Mouse (Mus musculus): Measurements from ENCODE around the gene Cs. TPM values are rescaled to one million over a fixed set of nuclear protein-coding genes. Genes with fewer than 3 reads are reported as not detected.
"Not testable (repeated sequence)": the region's sequence is repeated elsewhere in the genome, so short reads cannot be mapped to it uniquely, and the experiment has no call there.

Gene Cs
- 183 and 185 TPM in 2 replicates for polyA plus RNA-seq (2015; fragmentation: Nextera tagmentation; extraction: Ambion mirVana)

- Histone ChIP-seq H3K27me3 (no peaks in the 10 kb centered on the region), H3K36me3 (no peaks in the 10 kb centered on the region), H3K9ac (peak within 1 kb of the TSS; percentile 76), H3K4me3 (peak within 1 kb of the TSS; percentile 79), H3K9me3 (no peaks in the 10 kb centered on the region), H3K4me1 (peaks cover 15% of the 10 kb centered on the region), H3K4me2 (peak within 1 kb of the TSS; percentile 70), H3K27ac (peak within 1 kb of the TSS; percentile 88)
- under 1% methylated on average over 52 of the region's 61 CpGs for WGBS
- ATAC-seq (ENCODE audit: borderline replicate concordance, extremely low read depth, low FRiP score, low TSS enrichment) = peak; percentile 98
Measured at GRCm38 (mm10) chr10:128337306-128338181, at the start of gene Cs. Cs (plus strand) TSS chr10:128337734.

GRCm38 (mm10) chr10:128290594-128290993 lies 46.9 kb upstream of the Cs start:
- H3K9ac ChIP-seq; ATAC-seq (ENCODE audit: borderline replicate concordance, extremely low read depth, low FRiP score, low TSS enrichment); H3K4me2 ChIP-seq; H3K4me1 ChIP-seq; H3K27ac ChIP-seq; H3K4me3 ChIP-seq; H3K9me3 ChIP-seq; H3K27me3 ChIP-seq: not testable (repeated sequence)
- 75% methylated on average over 1 of the region's 1 CpGs for WGBS
- peaks cover 22% of the 10 kb centered on the region for H3K36me3 ChIP-seq

GRCm38 (mm10) chr10:128296370-128297090 lies 41.0 kb upstream of the Cs start:
- no peak overlapping the region for H3K27ac ChIP-seq
- peaks cover 10% of the 10 kb centered on the region for H3K4me1 ChIP-seq
- no peak overlapping the region for H3K4me3 ChIP-seq
- no peaks in the 10 kb centered on the region for H3K9me3 ChIP-seq
- H3K9ac ChIP-seq = no peak overlapping the region
- WGBS = 68% methylated on average over 13 of the region's 13 CpGs
- no peak for ATAC-seq (ENCODE audit: borderline replicate concordance, extremely low read depth, low FRiP score, low TSS enrichment)
- no peak overlapping the region for H3K4me2 ChIP-seq
- peaks cover 3% of the 10 kb centered on the region; the same call in 1 of the 2 replicates for H3K36me3 ChIP-seq
- H3K27me3 ChIP-seq = no peaks in the 10 kb centered on the region

- H3K4me3 ChIP-seq = no peak overlapping the region
- ATAC-seq (ENCODE audit: borderline replicate concordance, extremely low read depth, low FRiP score, low TSS enrichment) = peak; percentile 15; the same call in 1 of the 2 replicates
- peaks cover 13% of the 10 kb centered on the region for H3K4me1 ChIP-seq
- 0 out of 2 replicates have a peak overlapping the region, but pooled peaks have one; percentile 9 for H3K27ac ChIP-seq
- H3K36me3 ChIP-seq = peaks cover 1% of the 10 kb centered on the region; the same call in 1 of the 2 replicates
- H3K27me3 ChIP-seq = no peaks in the 10 kb centered on the region
- H3K9me3 ChIP-seq = no peaks in the 10 kb centered on the region
- H3K4me2 ChIP-seq = no peak overlapping the region
- H3K9ac ChIP-seq = no peak overlapping the region
- 51% methylated on average over 4 of the region's 4 CpGs for WGBS
Measured at GRCm38 (mm10) chr10:128297221-128297620, 40.3 kb upstream of the Cs start.

- H3K4me3 ChIP-seq = no peak overlapping the region
- 0 out of 2 replicates have a peak overlapping the region, but pooled peaks have one; percentile 9 for H3K27ac ChIP-seq
- H3K4me1 ChIP-seq = peaks cover 17% of the 10 kb centered on the region
- H3K4me2 ChIP-seq = no peak overlapping the region
- H3K36me3 ChIP-seq = no peaks in the 10 kb centered on the region
- no peaks in the 10 kb centered on the region for H3K27me3 ChIP-seq
- WGBS = 55% methylated on average over 11 of the region's 11 CpGs
- ATAC-seq (ENCODE audit: borderline replicate concordance, extremely low read depth, low FRiP score, low TSS enrichment) = peak; percentile 72; the same call in 1 of the 2 replicates
- no peak overlapping the region for H3K9ac ChIP-seq
- H3K9me3 ChIP-seq = no peaks in the 10 kb centered on the region
Measured at GRCm38 (mm10) chr10:128297622-128298021, 39.9 kb upstream of the Cs start.

GRCm38 (mm10) chr10:128298243-128298642 lies 39.3 kb upstream of the Cs start:
- H3K4me1 ChIP-seq = peaks cover 17% of the 10 kb centered on the region
- no peak overlapping the region for H3K27ac ChIP-seq
- 60% methylated on average over 6 of the region's 6 CpGs for WGBS

GRCm38 (mm10) chr10:128298702-128299171 lies 38.8 kb upstream of the Cs start, which contains the start of gene Il23a:
Il23a (minus strand) TSS chr10:128298752.
- H3K36me3 ChIP-seq = no peaks in the 10 kb centered on the region
- no peak within 1 kb of the TSS for H3K4me3 ChIP-seq
- H3K27me3 ChIP-seq = no peaks in the 10 kb centered on the region
- 0 out of 2 replicates have a peak within 1 kb of the TSS, but pooled peaks have one; percentile 9 for H3K27ac ChIP-seq
- no peaks in the 10 kb centered on the region for H3K9me3 ChIP-seq
- WGBS = 81% methylated on average over 11 of the region's 11 CpGs
- peaks cover 17% of the 10 kb centered on the region for H3K4me1 ChIP-seq
- no peak within 1 kb of the TSS for H3K4me2 ChIP-seq
- no peak for ATAC-seq (ENCODE audit: borderline replicate concordance, extremely low read depth, low FRiP score, low TSS enrichment)
- H3K9ac ChIP-seq = no peak within 1 kb of the TSS

More at GRCm38 (mm10) chr10:128298243-128298642, 39.3 kb upstream of the Cs start:
- H3K4me2 ChIP-seq = no peak overlapping the region
- H3K36me3 ChIP-seq = no peaks in the 10 kb centered on the region
- H3K9ac ChIP-seq = no peak overlapping the region
- H3K9me3 ChIP-seq = no peaks in the 10 kb centered on the region
- ATAC-seq (ENCODE audit: borderline replicate concordance, extremely low read depth, low FRiP score, low TSS enrichment) = no peak
- no peaks in the 10 kb centered on the region for H3K27me3 ChIP-seq
- H3K4me3 ChIP-seq = no peak overlapping the region

GRCm38 (mm10) chr10:128302357-128302756 lies 35.2 kb upstream of the Cs start:
- ATAC-seq (ENCODE audit: borderline replicate concordance, extremely low read depth, low FRiP score, low TSS enrichment) = no peak
- peak overlapping the region; percentile 70 for H3K4me2 ChIP-seq
- peak overlapping the region; percentile 79 for H3K9ac ChIP-seq
- peak overlapping the region; percentile 54 for H3K4me3 ChIP-seq
- no peaks in the 10 kb centered on the region for H3K27me3 ChIP-seq
- WGBS = 30% methylated on average over 3 of the region's 3 CpGs
- peaks cover 8% of the 10 kb centered on the region; the same call in 1 of the 2 replicates for H3K36me3 ChIP-seq
- H3K9me3 ChIP-seq = no peaks in the 10 kb centered on the region
- H3K27ac ChIP-seq = peak overlapping the region; percentile 94
- peaks cover 25% of the 10 kb centered on the region for H3K4me1 ChIP-seq

- WGBS = 0% methylated on average over 9 of the region's 9 CpGs
- no peaks in the 10 kb centered on the region for H3K9me3 ChIP-seq
- peak overlapping the region; percentile 94 for H3K27ac ChIP-seq
- H3K4me1 ChIP-seq = peaks cover 21% of the 10 kb centered on the region
- peaks cover 8% of the 10 kb centered on the region; the same call in 1 of the 2 replicates for H3K36me3 ChIP-seq
- H3K4me2 ChIP-seq = peak overlapping the region; percentile 70
- H3K27me3 ChIP-seq = no peaks in the 10 kb centered on the region
- H3K4me3 ChIP-seq = peak overlapping the region; percentile 54
- peak overlapping the region; percentile 79 for H3K9ac ChIP-seq
- peak; percentile 46 for ATAC-seq (ENCODE audit: borderline replicate concordance, extremely low read depth, low FRiP score, low TSS enrichment)
Measured at GRCm38 (mm10) chr10:128302785-128303125, 34.8 kb upstream of the Cs start.

- peak within 1 kb of the TSS; percentile 78 for H3K4me2 ChIP-seq
- peak within 1 kb of the TSS; percentile 94 for H3K27ac ChIP-seq
- ATAC-seq (ENCODE audit: borderline replicate concordance, extremely low read depth, low FRiP score, low TSS enrichment) = peak; percentile 99
- peak within 1 kb of the TSS; percentile 79 for H3K9ac ChIP-seq
- peak within 1 kb of the TSS; percentile 54 for H3K4me3 ChIP-seq
- 1% methylated on average over 37 of the region's 37 CpGs for WGBS
- H3K4me1 ChIP-seq = peaks cover 17% of the 10 kb centered on the region
- H3K27me3 ChIP-seq = no peaks in the 10 kb centered on the region
- H3K36me3 ChIP-seq = peaks cover 13% of the 10 kb centered on the region; the same call in 1 of the 2 replicates
- no peaks in the 10 kb centered on the region for H3K9me3 ChIP-seq
Measured at GRCm38 (mm10) chr10:128303126-128304021, 34.2 kb upstream of the Cs start, which contains the start of gene Pan2. Pan2 (plus strand) TSS chr10:128303335.

GRCm38 (mm10) chr10:128309654-128310053 lies 27.9 kb upstream of the Cs start:
- no peak overlapping the region for H3K4me3 ChIP-seq
- 87% methylated on average over 7 of the region's 7 CpGs for WGBS
- peaks cover 11% of the 10 kb centered on the region for H3K4me1 ChIP-seq
- H3K27ac ChIP-seq = no peak overlapping the region
- ATAC-seq (ENCODE audit: borderline replicate concordance, extremely low read depth, low FRiP score, low TSS enrichment) = no peak
- H3K9me3 ChIP-seq = no peaks in the 10 kb centered on the region
- H3K4me2 ChIP-seq = no peak overlapping the region
- peaks cover 55% of the 10 kb centered on the region for H3K36me3 ChIP-seq
- no peaks in the 10 kb centered on the region for H3K27me3 ChIP-seq
- H3K9ac ChIP-seq = no peak overlapping the region
